Mouse (Mus musculus) hindbrain, embryonic 12.5 days (tissue): ENCODE measurements at regions not wholly inside any gene's neighbourhood (a gene's known extent, or its start where the extent isn't known, plus 50 kb on each side); places are given as distances from the start of the nearest gene placed in this dataset.

Experiments
- ATAC-seq: fragments of 200-750 bp; cut with Nextera tagmentation; 2 replicates; pipeline ENCODE4 v1.8.0; 2017; ENCODE audit warnings: moderate TSS enrichment; ENCODE audit not compliant: low FRiP score
- H3K27ac ChIP-seq: fragments of 300-500 bp; sonication (generic); 2 replicates; pipeline ENCODE4 v1.5.1; 2016; ENCODE audit warnings: mild to moderate bottlenecking
- H3K27me3 ChIP-seq: fragments of 300-500 bp; sonication (generic); 2 replicates; pipeline ENCODE4 v1.6.1; 2016; ENCODE audit warnings: mild to moderate bottlenecking
- H3K36me3 ChIP-seq: fragments of 300-500 bp; sonication (generic); 2 replicates; pipeline ENCODE4 v1.6.1; 2016; ENCODE audit warnings: mild to moderate bottlenecking
- H3K4me1 ChIP-seq: fragments of 300-500 bp; sonication (generic); 2 replicates; pipeline ENCODE4 v1.6.1; 2016
- H3K4me2 ChIP-seq: fragments of 300-500 bp; sonication (generic); replicated peaks from 2 replicates; pipeline ENCODE4 v1.6.1; 2016; ENCODE audit warnings: mild to moderate bottlenecking
- H3K4me3 ChIP-seq: fragments of 300-500 bp; sonication (generic); 2 replicates; pipeline ENCODE4 v1.5.1; 2016; ENCODE audit warnings: mild to moderate bottlenecking
- H3K9ac ChIP-seq: fragments of 300-500 bp; sonication (generic); 2 replicates; pipeline ENCODE4 v1.6.1; 2016; ENCODE audit warnings: mild to moderate bottlenecking, moderate library complexity
- H3K9me3 ChIP-seq: fragments of 300-500 bp; sonication (generic); replicated peaks from 2 replicates; pipeline ENCODE4 v1.6.1; 2016; ENCODE audit warnings: mild to moderate bottlenecking
- WGBS: fragments of 180-500 bp; shearing (Covaris S2); methylation state at CpG from one replicate; pipeline ENCODE4 v1.1.7; 2016; 5-methylcytosine and 5-hydroxymethylcytosine counted together

DNA sequence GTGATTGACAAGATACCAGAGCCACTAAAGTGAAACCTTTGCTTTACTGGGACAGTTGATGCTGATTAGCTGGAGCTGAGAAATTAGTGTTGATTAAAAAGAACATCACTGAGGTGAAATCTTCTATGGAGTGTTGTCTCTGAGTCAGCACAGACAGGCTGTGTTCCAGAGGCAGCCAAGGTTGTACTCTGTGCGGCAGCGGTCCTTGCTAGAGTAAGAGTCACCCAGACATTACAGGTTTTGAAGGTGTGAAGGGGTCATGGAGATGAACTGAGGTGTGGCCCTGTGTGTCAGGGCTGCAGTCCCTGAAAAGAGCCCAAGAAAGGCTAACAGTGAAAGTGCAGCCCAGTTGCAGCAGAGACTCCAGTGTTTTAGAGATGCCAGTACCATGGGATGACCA, 59.1 kb upstream of the Ywhaq start:
- no peak overlapping the region for H3K4me3 ChIP-seq
- WGBS: 90% methylated on average over 2 of the region's 2 CpGs
- no peak overlapping the region for H3K9ac ChIP-seq
- no peak overlapping the region for H3K27ac ChIP-seq
- H3K4me1 ChIP-seq: no peaks in the 10 kb centered on the region
- no peaks in the 10 kb centered on the region for H3K36me3 ChIP-seq
- no peak for ATAC-seq
- no peaks in the 10 kb centered on the region for H3K9me3 ChIP-seq
- no peaks in the 10 kb centered on the region for H3K27me3 ChIP-seq
- H3K4me2 ChIP-seq: no peak overlapping the region

DNA sequence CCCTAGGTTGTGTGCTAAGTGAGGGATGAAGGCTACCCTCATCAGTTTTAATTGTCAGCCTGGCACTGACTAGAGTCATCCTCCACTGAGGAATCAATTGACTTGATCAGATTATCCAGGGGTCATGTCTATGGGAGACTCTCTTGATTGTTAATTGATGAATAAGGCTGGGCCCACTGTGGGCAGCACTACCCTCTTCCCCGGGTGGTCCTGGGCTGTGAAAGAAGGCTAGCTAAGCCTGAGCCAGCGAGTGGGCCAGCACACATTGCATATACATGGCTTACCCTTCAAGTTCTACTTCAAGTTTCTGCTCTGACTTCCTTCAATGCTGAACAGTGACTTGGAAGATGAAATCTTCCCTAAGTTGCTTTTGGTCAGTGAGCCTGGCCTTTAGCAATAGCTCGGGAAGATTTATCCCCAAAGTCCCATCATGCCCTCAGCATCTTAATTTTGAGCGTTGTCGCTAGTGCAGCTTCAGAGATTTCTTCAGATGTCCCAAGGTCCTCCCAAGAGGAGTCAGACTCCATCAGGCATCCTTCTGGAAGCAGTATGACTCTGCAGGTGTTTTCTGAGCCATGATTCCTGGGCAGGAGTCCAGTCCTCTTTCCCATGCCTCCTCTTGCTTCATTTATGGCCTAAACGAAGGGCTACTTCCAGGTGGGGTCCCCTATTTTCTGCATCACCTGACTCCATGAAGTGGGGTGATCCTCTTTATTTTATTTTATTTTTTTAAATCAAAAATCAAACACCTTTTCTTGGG, 55.7 kb upstream of the Ywhaq start:
- Histone ChIP-seq H3K4me2 (no peak overlapping the region), H3K27ac (no peak overlapping the region), H3K9me3 (no peaks in the 10 kb centered on the region), H3K4me3 (no peak overlapping the region), H3K27me3 (no peaks in the 10 kb centered on the region), H3K9ac (no peak overlapping the region), H3K4me1 (no peaks in the 10 kb centered on the region), H3K36me3 (no peaks in the 10 kb centered on the region)
- WGBS: 88% methylated on average over 6 of the region's 6 CpGs
- ATAC-seq: no peak

DNA sequence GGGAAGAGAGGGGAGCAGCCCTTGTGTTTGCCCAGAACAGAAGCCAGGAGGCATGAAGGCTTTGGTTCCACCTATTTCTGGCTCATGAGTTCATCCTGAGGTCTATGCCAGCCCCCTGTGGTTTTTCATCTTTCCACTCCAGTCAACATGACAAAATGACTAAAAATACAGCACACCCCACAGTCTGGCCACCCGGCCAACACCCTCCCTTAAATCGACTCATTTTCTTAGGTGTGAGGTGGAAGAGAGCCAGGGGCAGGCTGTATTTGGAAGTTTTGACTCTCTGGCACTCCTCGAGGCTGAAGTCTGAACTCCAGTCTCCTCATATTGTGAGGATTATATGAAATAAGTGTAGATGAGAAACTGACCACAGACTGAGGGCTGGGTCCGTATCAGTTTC, 55.0 kb upstream of the Ywhaq start:
- H3K36me3 ChIP-seq: no peaks in the 10 kb centered on the region
- H3K27me3 ChIP-seq: no peaks in the 10 kb centered on the region
- no peaks in the 10 kb centered on the region for H3K9me3 ChIP-seq
- 71% methylated on average over 4 of the region's 4 CpGs for WGBS
- no peak overlapping the region for H3K4me3 ChIP-seq
- ATAC-seq: no peak
- H3K4me1 ChIP-seq: no peaks in the 10 kb centered on the region
- no peak overlapping the region for H3K4me2 ChIP-seq
- H3K27ac ChIP-seq: no peak overlapping the region
- no peak overlapping the region for H3K9ac ChIP-seq

DNA sequence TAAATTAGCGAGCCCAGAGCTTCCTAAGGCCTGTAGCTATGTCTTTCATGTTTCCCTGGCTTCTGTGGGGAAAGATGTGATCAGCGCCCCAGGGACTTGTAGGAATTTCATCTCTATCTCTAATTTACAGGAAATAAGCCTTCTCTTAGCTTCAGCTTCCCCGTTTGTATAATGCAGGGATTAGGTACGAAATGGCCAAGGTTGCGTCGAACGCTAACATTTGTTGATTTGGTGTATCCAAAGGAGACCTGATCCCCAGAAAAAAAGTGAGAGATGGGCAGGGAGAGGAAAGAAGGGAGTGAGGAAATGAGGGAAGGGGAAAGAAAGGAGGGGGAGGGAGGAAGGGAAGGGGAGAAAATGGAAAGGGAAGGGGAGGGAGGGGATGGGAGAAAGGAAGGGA, 54.5 kb upstream of the Ywhaq start:
- 88% methylated on average over 7 of the region's 7 CpGs for WGBS
- Histone ChIP-seq H3K4me2 (no peak overlapping the region), H3K27ac (no peak overlapping the region), H3K4me3 (no peak overlapping the region), H3K9me3 (no peaks in the 10 kb centered on the region), H3K9ac (no peak overlapping the region), H3K27me3 (no peaks in the 10 kb centered on the region), H3K36me3 (no peaks in the 10 kb centered on the region), H3K4me1 (no peaks in the 10 kb centered on the region)
- ATAC-seq: no peak

DNA sequence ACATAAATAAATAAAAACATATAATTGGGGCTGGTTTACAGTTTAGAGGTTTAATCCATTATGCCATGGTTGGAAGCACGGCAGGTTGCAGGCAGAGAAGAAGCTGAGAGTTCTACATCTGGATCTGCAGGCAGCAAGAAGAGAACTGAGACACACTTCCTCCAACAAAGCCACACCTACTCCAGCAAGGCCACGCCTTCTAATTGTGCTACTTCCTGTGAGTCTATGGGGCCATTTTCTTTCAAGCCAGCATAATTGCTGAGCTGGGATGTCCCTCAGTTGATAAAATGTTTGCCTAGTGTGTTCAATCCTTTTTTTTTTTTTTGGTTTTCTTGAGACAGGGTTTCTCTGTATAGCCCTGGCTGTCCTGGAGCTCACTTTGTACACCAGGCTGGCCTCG, 52.8 kb upstream of the Ywhaq start:
- H3K4me1 ChIP-seq: no peaks in the 10 kb centered on the region
- no peak overlapping the region for H3K4me3 ChIP-seq
- no peak overlapping the region for H3K4me2 ChIP-seq
- no peaks in the 10 kb centered on the region for H3K27me3 ChIP-seq
- 97% methylated on average over 3 of the region's 3 CpGs for WGBS
- no peak overlapping the region for H3K9ac ChIP-seq
- H3K9me3 ChIP-seq: no peaks in the 10 kb centered on the region
- ATAC-seq: no peak
- H3K27ac ChIP-seq: no peak overlapping the region
- no peaks in the 10 kb centered on the region for H3K36me3 ChIP-seq
